In genomic region chr7:109960613-109961154, GRCm38 (mm10) we compare ENCODE assay signal across 8 mouse cellular contexts. TPM values are rescaled to one million over a fixed set of nuclear protein-coding genes. Genes with fewer than 3 reads are reported as not detected.
A peak's percentile ranks its signal among the peaks of the same experiment; 100 is the strongest.
DNase-seq lines count a peak whose midpoint lies in the region; ATAC-seq lines count a peak whose summit lies in the region.

No protein-coding gene starts in this region.

- DNase-seq in heart, adult 8-10 months (ENCODE audit: low spot score), result no peak
- no peak for DNase-seq in forebrain, embryonic 11.5 days (ENCODE audit: low spot score)
- DNase-seq in liver, embryonic 13.5 days, result no peak
- no peak for DNase-seq in adipocyte (ENCODE audit: low spot score)
- DNase-seq in left cerebral cortex, adult 9 months (ENCODE audit: low spot score in 2 of 2), result no peak
- DNase-seq in adrenal gland, adult 8-10 months, result no peak

- H3K36me3 ChIP-seq in heart, embryonic 11.5 days (ENCODE audit: control insufficient read depth, insufficient read depth, low read length), result no peaks in the 10 kb centered on the region
- no peaks in the 10 kb centered on the region for H3K36me3 ChIP-seq in forebrain, embryonic 11.5 days (ENCODE audit: control insufficient read depth, insufficient read depth, low read length)
- H3K36me3 ChIP-seq in liver, embryonic 13.5 days, result no peaks in the 10 kb centered on the region

- H3K9ac ChIP-seq in heart, embryonic 11.5 days (ENCODE audit: low read depth, low read length), result peak overlapping the region; percentile 95
- H3K9ac ChIP-seq in forebrain, embryonic 11.5 days (ENCODE audit: low read length), result peak overlapping the region; percentile 94
- peak overlapping the region; percentile 90 for H3K9ac ChIP-seq in liver, embryonic 13.5 days

- peak overlapping the region; percentile 90 for H3K27ac ChIP-seq in heart, embryonic 11.5 days (ENCODE audit: low read depth, low read length)
- no peak overlapping the region; the same call in 1 of the 2 replicates for H3K27ac ChIP-seq in forebrain, embryonic 11.5 days (ENCODE audit: low read depth, low read length)
- H3K27ac ChIP-seq in liver, embryonic 13.5 days, result peak overlapping the region; percentile 69

- no peaks in the 10 kb centered on the region; the same call in 1 of the 2 replicates for H3K9me3 ChIP-seq in heart, embryonic 11.5 days (replicated peaks; ENCODE audit: control insufficient read depth, low read length)
- no peaks in the 10 kb centered on the region for H3K9me3 ChIP-seq in forebrain, embryonic 11.5 days (ENCODE audit: control insufficient read depth, low read length)
- H3K9me3 ChIP-seq in liver, embryonic 13.5 days (replicated peaks), result peaks cover 4% of the 10 kb centered on the region; the same call in 1 of the 2 replicates

- peak overlapping the region; percentile 92 for H3K4me3 ChIP-seq in heart, embryonic 11.5 days (ENCODE audit: low read depth, low read length)
- H3K4me3 ChIP-seq in forebrain, embryonic 11.5 days (ENCODE audit: low read depth, low read length), result peak overlapping the region; percentile 85
- peak overlapping the region; percentile 84 for H3K4me3 ChIP-seq in liver, embryonic 13.5 days (replicated peaks)

- 10% methylated on average over 13 of the region's 13 CpGs for WGBS in heart, embryonic 11.5 days (ENCODE audit: insufficient replicate concordance)
- WGBS in forebrain, embryonic 11.5 days, result 8% methylated on average over 13 of the region's 13 CpGs
- WGBS in liver, embryonic 13.5 days (ENCODE audit: insufficient replicate concordance), result 11% methylated on average over 13 of the region's 13 CpGs

- no peaks in the 10 kb centered on the region for H3K27me3 ChIP-seq in heart, embryonic 11.5 days (ENCODE audit: control insufficient read depth, insufficient read depth, low read length)
- no peaks in the 10 kb centered on the region for H3K27me3 ChIP-seq in forebrain, embryonic 11.5 days (ENCODE audit: control insufficient read depth, insufficient read depth, low read length)
- peaks cover 2% of the 10 kb centered on the region; the same call in 1 of the 2 replicates for H3K27me3 ChIP-seq in liver, embryonic 13.5 days

- peaks cover 16% of the 10 kb centered on the region for H3K4me1 ChIP-seq in heart, embryonic 11.5 days (ENCODE audit: control insufficient read depth, insufficient read depth, low read length)
- H3K4me1 ChIP-seq in forebrain, embryonic 11.5 days (replicated peaks; ENCODE audit: control insufficient read depth, insufficient read depth, low read length), result peaks cover 8% of the 10 kb centered on the region; the same call in 1 of the 2 replicates
- peaks cover 44% of the 10 kb centered on the region for H3K4me1 ChIP-seq in liver, embryonic 13.5 days (replicated peaks)

- H3K4me2 ChIP-seq in heart, embryonic 11.5 days, result peak overlapping the region; percentile 89
- H3K4me2 ChIP-seq in forebrain, embryonic 11.5 days (ENCODE audit: low read depth, low read length, severe bottlenecking), result peak overlapping the region; percentile 71
- peak overlapping the region; percentile 77 for H3K4me2 ChIP-seq in liver, embryonic 13.5 days

- no peak for ATAC-seq in heart, embryonic 11.5 days (replicated peaks; ENCODE audit: insufficient number of reproducible peaks, low FRiP score, low TSS enrichment)
- peak; percentile 41 for ATAC-seq in CD4-positive, CD25-positive, alpha-beta regulatory T cell, adult 4 months
- ATAC-seq in forebrain, embryonic 11.5 days (replicated peaks; ENCODE audit: low FRiP score), result peak; percentile 25; the same call in 1 of the 2 replicates
- ATAC-seq in liver, embryonic 13.5 days (ENCODE audit: low read depth), result no peak

RNA-seq across cellular contexts. Expression of gene Dennd5a, which starts 0.4 kb away (rescaled TPM):
- 45.8 and 50.6 TPM in 2 replicates for polyA plus RNA-seq in heart, embryonic 11.5 days (2014; fragmentation: Nextera tagmentation; extraction: Ambion mirVana)
- 100 to 1,000 TPM; 128 to 158 (median 144) TPM for total RNA-seq in heart, adult 8-10 months (2022)
- 10 to 100 TPM; 23.4 to 27.6 TPM for polyA plus RNA-seq in CD4-positive, CD25-positive, alpha-beta regulatory T cell, adult 4 months (2017; shearing (Covaris generic))
- 52.6 and 55.9 TPM in 2 replicates for polyA plus RNA-seq in forebrain, embryonic 11.5 days (2014; fragmentation: Nextera tagmentation; extraction: Ambion mirVana)
- polyA plus RNA-seq in liver, embryonic 13.5 days (2015; fragmentation: Nextera tagmentation; extraction: Ambion mirVana), result 6.7 TPM in 2 replicates
- total RNA-seq in adrenal gland, adult 8-10 months (2022), result 100 to 1,000 TPM; 171 to 249 (median 219) TPM

RNA-seq across cellular contexts. Expression of gene Tmem41b, which starts 26.0 kb away (rescaled TPM):
- polyA plus RNA-seq in heart, embryonic 11.5 days (2014; fragmentation: Nextera tagmentation; extraction: Ambion mirVana), result 56.5 and 67.3 TPM in 2 replicates
- total RNA-seq in heart, adult 8-10 months (2022), result 10 to 100 TPM; 41.0 to 55.2 (median 45.0) TPM
- polyA plus RNA-seq in CD4-positive, CD25-positive, alpha-beta regulatory T cell, adult 4 months (2017; shearing (Covaris generic)), result 10 to 100 TPM; 35.0 to 39.5 TPM
- 66.4 and 67.5 TPM in 2 replicates for polyA plus RNA-seq in forebrain, embryonic 11.5 days (2014; fragmentation: Nextera tagmentation; extraction: Ambion mirVana)
- polyA plus RNA-seq in liver, embryonic 13.5 days (2015; fragmentation: Nextera tagmentation; extraction: Ambion mirVana), result 35.4 and 45.7 TPM in 2 replicates
- 10 to 100 TPM; 46.7 to 60.3 (median 51.8) TPM for total RNA-seq in adrenal gland, adult 8-10 months (2022)

RNA-seq across cellular contexts. Expression of gene Ipo7, which starts 57.4 kb away (rescaled TPM):
- 14.0 and 34.6 TPM in 2 replicates for polyA plus RNA-seq in heart, embryonic 11.5 days (2014; fragmentation: Nextera tagmentation; extraction: Ambion mirVana)
- 10 to 100 TPM; 88.7 to 97.8 (median 95.2) TPM for total RNA-seq in heart, adult 8-10 months (2022)
- 10 to 100 TPM; 24.0 to 33.0 TPM for polyA plus RNA-seq in CD4-positive, CD25-positive, alpha-beta regulatory T cell, adult 4 months (2017; shearing (Covaris generic))
- polyA plus RNA-seq in forebrain, embryonic 11.5 days (2014; fragmentation: Nextera tagmentation; extraction: Ambion mirVana), result 36.2 and 39.9 TPM in 2 replicates
- polyA plus RNA-seq in liver, embryonic 13.5 days (2015; fragmentation: Nextera tagmentation; extraction: Ambion mirVana), result 25.0 and 33.9 TPM in 2 replicates
- 10 to 100 TPM; 70.6 to 95.7 (median 77.4) TPM for total RNA-seq in adrenal gland, adult 8-10 months (2022)

Comparison
In these comparisons a context has a peak if more than half of its experiments do, and no peak if none do; other contexts are left out.
1. ATAC-seq: peak in CD4-positive, CD25-positive, alpha-beta regulatory T cell, adult 4 months (single experiment) and forebrain, embryonic 11.5 days (single experiment); none in heart, embryonic 11.5 days (single experiment) and liver, embryonic 13.5 days (single experiment).
2. Peak in every context shown above with its lines, with median percentiles within 50 percentile points of each other: H3K4me2 ChIP-seq, H3K4me3 ChIP-seq and H3K9ac ChIP-seq.